Mouse (Mus musculus) spleen, adult 2 months (tissue): ENCODE data around the gene Sec24a. TPM values are rescaled to one million over a fixed set of nuclear protein-coding genes. Genes with fewer than 3 reads are reported as not detected.

Experiments
- DNase-seq, 2 experiments: peaks; one replicate each; pipeline versions ENCODE4 v3.0.0 to v3.0.0-alpha.2; 2012 to 2021; ENCODE audit warnings: low spot score in 2 of 2, low read depth in 1 of 2
- H3K27ac ChIP-seq: fragments of 200-500 bp; 2 replicates; pipeline ENCODE4 v1.5.1; 2012; ENCODE audit warnings: low read length, inconsistent platforms; ENCODE audit not compliant: insufficient read depth
- H3K27me3 ChIP-seq: fragments of 200-500 bp; 2 replicates; pipeline ENCODE4 v1.6.1; 2012; ENCODE audit warnings: mild to moderate bottlenecking, moderate library complexity, low read length, inconsistent platforms; ENCODE audit not compliant: control insufficient read depth, insufficient read depth
- H3K36me3 ChIP-seq: fragments of 200-500 bp; 2 replicates; pipeline ENCODE4 v1.6.1; 2012; ENCODE audit warnings: mild to moderate bottlenecking, low read length, inconsistent platforms; ENCODE audit not compliant: control insufficient read depth, insufficient read depth
- H3K4me1 ChIP-seq: fragments of 200-500 bp; 2 replicates; pipeline ENCODE4 v1.6.1; 2011; ENCODE audit warnings: inconsistent platforms; ENCODE audit not compliant: control insufficient read depth, insufficient read depth, insufficient read length
- H3K4me3 ChIP-seq: fragments of 200-500 bp; 2 replicates; pipeline ENCODE4 v1.5.1; 2011; ENCODE audit warnings: mild to moderate bottlenecking, inconsistent platforms; ENCODE audit not compliant: insufficient read depth, insufficient read length; ENCODE audit errors: extremely low read depth
- CTCF ChIP-seq: fragments of 200-500 bp; IDR thresholded peaks from 2 replicates; pipeline ENCODE4 v1.5.1; 2011; ENCODE audit warnings: mild to moderate bottlenecking, inconsistent platforms; ENCODE audit not compliant: insufficient read depth, insufficient read length, insufficient replicate concordance; ENCODE audit errors: extremely low read depth
- POLR2A ChIP-seq: fragments of 200-500 bp; IDR thresholded peaks from 2 replicates; pipeline ENCODE4 v1.6.1; 2011; ENCODE audit warnings: low read depth, low read length, inconsistent platforms
- WGBS: fragments of 180-500 bp; shearing (Covaris S2); methylation state at CpG from one replicate; pipeline ENCODE4 v1.1.7; 2018; 5-methylcytosine and 5-hydroxymethylcytosine counted together
- polyA plus RNA-seq: library from polyadenylated mRNA; depleted of rRNA; stranded (reverse); fragments of >200 nt; gene quantifications from 2 replicates; pipeline ENCODE4 v1.2.3, GENCODE M21; 2012

Gene Sec24a
- polyA plus RNA-seq, 1 experiment, result 10.0 TPM

- no peak for DNase-seq
- WGBS, result 96% methylated on average over 3 of the region's 3 CpGs
These were observed 108.5 kb downstream of the Sec24a start for GRCm38 (mm10) chr11:51654891-51655290.

GRCm38 (mm10) chr11:51653736-51654135 is 109.7 kb downstream of the Sec24a start:
- DNase-seq, result no peak
- H3K36me3 ChIP-seq, result no peaks in the 10 kb centered on the region
- no peaks in the 10 kb centered on the region for H3K27me3 ChIP-seq
- H3K4me1 ChIP-seq, result peaks cover 8% of the 10 kb centered on the region
- H3K27ac ChIP-seq, result no peak overlapping the region
- no peak overlapping the region for H3K4me3 ChIP-seq
- TF ChIP-seq POLR2A (no peak), CTCF (no peak)
- 87% methylated on average over 6 of the region's 6 CpGs for WGBS

More at GRCm38 (mm10) chr11:51654891-51655290, 108.5 kb downstream of the Sec24a start:
- no peak overlapping the region for H3K4me3 ChIP-seq
- peaks cover 2% of the 10 kb centered on the region for H3K4me1 ChIP-seq
- H3K27ac ChIP-seq, result no peak overlapping the region
- TF ChIP-seq POLR2A, result no peak
- TF ChIP-seq CTCF, result no peak
- no peaks in the 10 kb centered on the region for H3K36me3 ChIP-seq
- no peaks in the 10 kb centered on the region for H3K27me3 ChIP-seq

GRCm38 (mm10) chr11:51652889-51653418 is 110.5 kb downstream of the Sec24a start:
- DNase-seq, result no peak
- H3K4me1 ChIP-seq, result peaks cover 12% of the 10 kb centered on the region
- no peak overlapping the region for H3K27ac ChIP-seq
- no peak overlapping the region for H3K4me3 ChIP-seq
- TF ChIP-seq CTCF, result no peak
- no peak for TF ChIP-seq POLR2A
- no peaks in the 10 kb centered on the region for H3K27me3 ChIP-seq
- H3K36me3 ChIP-seq, result no peaks in the 10 kb centered on the region
- WGBS, result 89% methylated on average over 4 of the region's 4 CpGs

GRCm38 (mm10) chr11:51650691-51651515 is 112.5 kb downstream of the Sec24a start, which contains the start of the genes N4bp3 and D930048N14Rik:
N4bp3 (minus strand) TSS chr11:51650842.
D930048N14Rik (plus strand) TSS chr11:51650954.
- H3K4me3 ChIP-seq, result peak within 1 kb of the TSS; percentile 85
- no peaks in the 10 kb centered on the region for H3K36me3 ChIP-seq
- no peaks in the 10 kb centered on the region for H3K27me3 ChIP-seq
- WGBS, result 2% methylated on average over 58 of the region's 70 CpGs
- DNase-seq, result peak in 1 of 2 experiments; percentile 78
- TF ChIP-seq POLR2A (no peak), CTCF (no peak)
- peak within 1 kb of the TSS; percentile 56 for H3K27ac ChIP-seq
- H3K4me1 ChIP-seq, result peaks cover 25% of the 10 kb centered on the region

- peaks cover 1% of the 10 kb centered on the region for H3K36me3 ChIP-seq
- H3K27ac ChIP-seq, result peak overlapping the region; percentile 56
- H3K4me1 ChIP-seq, result peaks cover 30% of the 10 kb centered on the region
- no peak for TF ChIP-seq POLR2A
- TF ChIP-seq CTCF, result no peak
- peak in 1 of 2 experiments; percentile 34 for DNase-seq
- no peaks in the 10 kb centered on the region for H3K27me3 ChIP-seq
- under 1% methylated on average over 29 of the region's 30 CpGs for WGBS
- peak overlapping the region; percentile 85 for H3K4me3 ChIP-seq
These were observed 113.2 kb downstream of the Sec24a start for GRCm38 (mm10) chr11:51650261-51650660.

- WGBS, result 2% methylated on average over 7 of the region's 7 CpGs
These were observed 113.6 kb downstream of the Sec24a start for GRCm38 (mm10) chr11:51649889-51650199.

More at GRCm38 (mm10) chr11:51649889-51650199, 113.6 kb downstream of the Sec24a start:
- H3K4me3 ChIP-seq, result peak overlapping the region; percentile 85
- H3K4me1 ChIP-seq, result peaks cover 33% of the 10 kb centered on the region
- H3K27ac ChIP-seq, result no peak overlapping the region
- H3K36me3 ChIP-seq, result peaks cover 3% of the 10 kb centered on the region
- no peaks in the 10 kb centered on the region for H3K27me3 ChIP-seq
- no peak for DNase-seq
- TF ChIP-seq CTCF, result no peak
- TF ChIP-seq POLR2A, result no peak
